Mouse (Mus musculus): Measurements from ENCODE around the gene Herc2.

- TF ChIP-seq EP300 (IDR thresholded peaks at IDR 0.05; ENCODE audit: low read depth) (no peak), CTCF (IDR thresholded peaks at IDR 0.05; ENCODE audit: low read depth) (no peak)
Observed at GRCm38 (mm10) chr7:56015837-56016236, 34.2 kb upstream of the Herc2 start.

Measured in heart, postnatal 0 days (tissue).